Mouse (Mus musculus) kidney, adult 2 months (tissue): ENCODE measurements at regions not wholly inside any gene's neighbourhood (a gene's known extent, or its start where the extent isn't known, plus 50 kb on each side); places are given as distances from the start of the nearest gene placed in this dataset.

Experiments used
- CTCF ChIP-seq: fragments of 200-500 bp; conservative IDR thresholded peaks from 2 replicates; pipeline ENCODE4 v1.5.1; 2011; ENCODE audit warnings: low read depth, mild to moderate bottlenecking, control low read depth, low read length, moderate library complexity, mixed read lengths; ENCODE audit not compliant: insufficient read depth, insufficient read length
- POLR2A ChIP-seq: fragments of 200-500 bp; IDR thresholded peaks from one replicate; pipeline ENCODE4 v1.6.1; 2011; ENCODE audit warnings: low read depth, low read length, control low read depth

GRCm38 (mm10) chr3:149294445-149294844, 304.1 kb upstream of the Adgrl2 start:
- no peak for TF ChIP-seq CTCF
- TF ChIP-seq POLR2A = no peak
